Mouse (Mus musculus) embryo, embryonic 10 days (tissue): ENCODE data around the gene Gc.

Source experiments
- DNase-seq: peaks from one replicate; pipeline ENCODE4 v3.0.0-alpha.2; 2015; ENCODE audit warnings: low spot score

Gc gene

GRCm38 (mm10) chr5:89457554-89458062 is at the start of gene Gc:
Gc (minus strand) TSS chr5:89457898.
- no peak for DNase-seq

GRCm38 (mm10) chr5:89500182-89500581 is 42.5 kb upstream of the Gc start:
- peak; percentile 32 for DNase-seq

- no peak for DNase-seq
Observed at GRCm38 (mm10) chr5:89492560-89492959, 34.9 kb upstream of the Gc start.

- DNase-seq: no peak
Observed at GRCm38 (mm10) chr5:89470483-89470882, 12.8 kb upstream of the Gc start.

GRCm38 (mm10) chr5:89467886-89468285 is 10.2 kb upstream of the Gc start:
- no peak for DNase-seq

GRCm38 (mm10) chr5:89467045-89467444 is 9.3 kb upstream of the Gc start:
- DNase-seq: no peak

GRCm38 (mm10) chr5:89466275-89466674 is 8.6 kb upstream of the Gc start:
- no peak for DNase-seq

GRCm38 (mm10) chr5:89461817-89462216 is 4.1 kb upstream of the Gc start:
- DNase-seq: no peak

- DNase-seq: no peak
Observed at GRCm38 (mm10) chr5:89459591-89459990, 1.9 kb upstream of the Gc start.

GRCm38 (mm10) chr5:89458987-89459386 is 1.3 kb upstream of the Gc start:
- DNase-seq: no peak

GRCm38 (mm10) chr5:89455526-89455925 is 2.2 kb downstream of the Gc start:
- peak; percentile 76 for DNase-seq

- no peak for DNase-seq
Observed at GRCm38 (mm10) chr5:89450798-89451197, 6.9 kb downstream of the Gc start.

- DNase-seq: no peak
Observed at GRCm38 (mm10) chr5:89449325-89449724, 8.4 kb downstream of the Gc start.

- DNase-seq: no peak
Observed at GRCm38 (mm10) chr5:89447978-89448377, 9.7 kb downstream of the Gc start.

GRCm38 (mm10) chr5:89444360-89444759 is 13.3 kb downstream of the Gc start:
- peak; percentile 38 for DNase-seq

GRCm38 (mm10) chr5:89411536-89411935 is 46.2 kb downstream of the Gc start:
- DNase-seq: no peak

GRCm38 (mm10) chr5:89407376-89408082 is 50.2 kb downstream of the Gc start:
- DNase-seq: no peak

- no peak for DNase-seq
Observed at GRCm38 (mm10) chr5:89405132-89405531, 52.6 kb downstream of the Gc start.

- DNase-seq: no peak
Observed at GRCm38 (mm10) chr5:89390405-89390804, 67.3 kb downstream of the Gc start.

- peak; percentile 68 for DNase-seq
Observed at GRCm38 (mm10) chr5:89384204-89384603, 73.5 kb downstream of the Gc start.

GRCm38 (mm10) chr5:89381340-89381739 is 76.4 kb downstream of the Gc start:
- DNase-seq: no peak

- no peak for DNase-seq
Observed at GRCm38 (mm10) chr5:89370140-89370539, 87.6 kb downstream of the Gc start.

GRCm38 (mm10) chr5:89368045-89368743 is 89.5 kb downstream of the Gc start:
- DNase-seq: no peak
